Mouse (Mus musculus): Measurements from ENCODE around the gene Usp5. TPM values are rescaled to one million over a fixed set of nuclear protein-coding genes. Genes with fewer than 3 reads are reported as not detected.
A peak's percentile ranks its signal among the peaks of the same experiment; 100 is the strongest.
"Not testable (repeated sequence)": the region's sequence is repeated elsewhere in the genome, so short reads cannot be mapped to it uniquely, and the experiment has no call there.

Gene Usp5
- total RNA-seq, 2 experiments from 2014 or later, result 204 to 208 TPM

GRCm38 (mm10) chr6:124847305-124847704 lies 18.0 kb upstream of the Usp5 start:
- DNase-seq (ENCODE audit: low spot score in 2 of 2), result peak; percentile 93 to 96

- no peak for DNase-seq (ENCODE audit: low spot score in 2 of 2)
Observed at GRCm38 (mm10) chr6:124840241-124841167, 11.2 kb upstream of the Usp5 start, which contains the start of gene Gnb3. Gnb3 (minus strand) TSS chr6:124840275.

GRCm38 (mm10) chr6:124839805-124840204 lies 10.5 kb upstream of the Usp5 start:
- no peak for DNase-seq (ENCODE audit: low spot score in 2 of 2)

- DNase-seq (ENCODE audit: low spot score in 2 of 2), result no peak
Observed at GRCm38 (mm10) chr6:124836411-124836810, 7.1 kb upstream of the Usp5 start.

GRCm38 (mm10) chr6:124835531-124835930 lies 6.2 kb upstream of the Usp5 start:
- no peak for DNase-seq (ENCODE audit: low spot score in 2 of 2)

- no peak for DNase-seq (ENCODE audit: low spot score in 2 of 2)
Observed at GRCm38 (mm10) chr6:124834512-124835081, 5.3 kb upstream of the Usp5 start.

- DNase-seq (ENCODE audit: low spot score in 2 of 2), result no peak
Observed at GRCm38 (mm10) chr6:124831649-124832048, 2.4 kb upstream of the Usp5 start.

GRCm38 (mm10) chr6:124831199-124831598 lies 1.9 kb upstream of the Usp5 start:
- DNase-seq (ENCODE audit: low spot score in 2 of 2), result not testable (repeated sequence)

- peak; percentile 87 to 90 for DNase-seq (ENCODE audit: low spot score in 2 of 2)
Observed at GRCm38 (mm10) chr6:124829799-124830700, 766 bp upstream of the Usp5 start.

- no peak for DNase-seq (ENCODE audit: low spot score in 2 of 2)
Observed at GRCm38 (mm10) chr6:124828101-124828592, 1.1 kb downstream of the Usp5 start.

GRCm38 (mm10) chr6:124822049-124822448 lies 7.2 kb downstream of the Usp5 start:
- DNase-seq (ENCODE audit: low spot score in 2 of 2), result no peak

GRCm38 (mm10) chr6:124820891-124821290 lies 8.4 kb downstream of the Usp5 start:
- no peak for DNase-seq (ENCODE audit: low spot score in 2 of 2)

GRCm38 (mm10) chr6:124817971-124818370 lies 11.3 kb downstream of the Usp5 start:
- DNase-seq (ENCODE audit: low spot score in 2 of 2), result peak in 1 of 2 experiments; percentile 44

- no peak for DNase-seq (ENCODE audit: low spot score in 2 of 2)
Observed at GRCm38 (mm10) chr6:124817563-124817962, 11.7 kb downstream of the Usp5 start.

- no peak for DNase-seq (ENCODE audit: low spot score in 2 of 2)
Observed at GRCm38 (mm10) chr6:124817125-124817524, 12.2 kb downstream of the Usp5 start.

- DNase-seq (ENCODE audit: low spot score in 2 of 2), result no peak
Observed at GRCm38 (mm10) chr6:124816611-124817010, 12.7 kb downstream of the Usp5 start.

GRCm38 (mm10) chr6:124814858-124815774 lies 14.2 kb downstream of the Usp5 start:
- DNase-seq (ENCODE audit: low spot score in 2 of 2), result no peak

GRCm38 (mm10) chr6:124814448-124814847 lies 14.8 kb downstream of the Usp5 start:
- no peak for DNase-seq (ENCODE audit: low spot score in 2 of 2)

GRCm38 (mm10) chr6:124813933-124814332 lies 15.4 kb downstream of the Usp5 start, which contains the start of gene Tpi1:
Tpi1 (minus strand) TSS chr6:124814296.
- peak; percentile 86 to 90 for DNase-seq (ENCODE audit: low spot score in 2 of 2)

- DNase-seq (ENCODE audit: low spot score in 2 of 2), result peak; percentile 67 to 79
Observed at GRCm38 (mm10) chr6:124813496-124813895, 15.8 kb downstream of the Usp5 start.
